Mouse (Mus musculus) kidney, postnatal 0 days (tissue): ENCODE results near the gene Srsf6. TPM values are rescaled to one million over a fixed set of nuclear protein-coding genes. Genes with fewer than 3 reads are reported as not detected.

Experiments
- ATAC-seq: fragments of 200-750 bp; cut with Nextera tagmentation; replicated peaks from 2 replicates; pipeline ENCODE4 v1.8.0; 2017; ENCODE audit warnings: low read depth, moderate number of reproducible peaks, moderate TSS enrichment, moderate library complexity; ENCODE audit not compliant: low FRiP score
- DNase-seq: peaks from one replicate; pipeline ENCODE4 v3.0.0-alpha.2; 2016; ENCODE audit warnings: low spot score
- H3K27ac ChIP-seq: fragments of 300-500 bp; sonication (generic); 2 replicates; pipeline ENCODE4 v1.5.1; 2014; ENCODE audit warnings: mild to moderate bottlenecking
- H3K27me3 ChIP-seq: fragments of 300-500 bp; sonication (generic); 2 replicates; pipeline ENCODE4 v1.6.1; 2014; ENCODE audit warnings: low read length, mixed read lengths; ENCODE audit not compliant: insufficient read depth
- H3K36me3 ChIP-seq: fragments of 300-500 bp; sonication (generic); 2 replicates; pipeline ENCODE4 v1.6.1; 2014; ENCODE audit warnings: low read length, mixed read lengths; ENCODE audit not compliant: insufficient read depth
- H3K4me1 ChIP-seq: fragments of 300-500 bp; sonication (generic); replicated peaks from 2 replicates; pipeline ENCODE4 v1.6.1; 2014; ENCODE audit warnings: antibody characterized with exemption, low read length, mixed read lengths; ENCODE audit not compliant: insufficient read depth
- H3K4me2 ChIP-seq: fragments of 300-500 bp; sonication (generic); 2 replicates; pipeline ENCODE4 v1.6.1; 2014; ENCODE audit warnings: mild to moderate bottlenecking, low read length, moderate library complexity, mixed read lengths
- H3K4me3 ChIP-seq: fragments of 300-500 bp; sonication (generic); replicated peaks from 2 replicates; pipeline ENCODE4 v1.5.1; 2014; ENCODE audit warnings: low read depth, low read length
- H3K9ac ChIP-seq: fragments of 300-500 bp; sonication (generic); 2 replicates; pipeline ENCODE4 v1.6.1; 2014; ENCODE audit warnings: low read depth, low read length
- H3K9me3 ChIP-seq: fragments of 300-500 bp; sonication (generic); replicated peaks from 2 replicates; pipeline ENCODE4 v1.6.1; 2016; ENCODE audit warnings: low read length, inconsistent platforms, mixed read lengths
- CTCF ChIP-seq: IDR thresholded peaks from 2 replicates; pipeline ENCODE4 v1.5.1; 2016; ENCODE audit warnings: antibody characterized with exemption, low read depth, mild to moderate bottlenecking, moderate library complexity
- WGBS: fragments of 180-500 bp; shearing (Covaris S2); extraction: QIAGEN DNeasy Blood & Tissue Kit; methylation state at CpG from one replicate; pipeline ENCODE4 v1.1.7; 2014; 5-methylcytosine and 5-hydroxymethylcytosine counted together
- polyA plus RNA-seq: library from polyadenylated mRNA; unstranded; fragments of >200 nt; fragmentation: Nextera tagmentation; extraction: Ambion mirVana; gene quantifications from 2 replicates; pipeline ENCODE4 v1.2.1, GENCODE M21; 2015

Srsf6 gene
- polyA plus RNA-seq, 1 experiment from 2014 or later: 146 TPM

GRCm38 (mm10) chr2:162973206-162973605 is 41.9 kb downstream of the Srsf6 start:
- Histone ChIP-seq H3K4me3 (no peak overlapping the region), H3K9me3 (no peaks in the 10 kb centered on the region), H3K27ac (no peak overlapping the region), H3K9ac (no peak overlapping the region), H3K4me1 (peaks cover 4% of the 10 kb centered on the region; the same call in 1 of the 2 replicates), H3K27me3 (no peaks in the 10 kb centered on the region), H3K4me2 (no peak overlapping the region), H3K36me3 (no peaks in the 10 kb centered on the region)
- TF ChIP-seq CTCF: no peak
- 67% methylated on average over 5 of the region's 5 CpGs for WGBS
- no peak for ATAC-seq
- no peak for DNase-seq

- Histone ChIP-seq H3K4me3 (no peak overlapping the region), H3K4me1 (peaks cover 4% of the 10 kb centered on the region; the same call in 1 of the 2 replicates), H3K9ac (no peak overlapping the region), H3K27me3 (no peaks in the 10 kb centered on the region), H3K9me3 (no peaks in the 10 kb centered on the region), H3K27ac (no peak overlapping the region), H3K36me3 (no peaks in the 10 kb centered on the region), H3K4me2 (no peak overlapping the region)
- no peak for TF ChIP-seq CTCF
- DNase-seq (peak; percentile 29), ATAC-seq (no peak)
- 18% methylated on average over 11 of the region's 11 CpGs for WGBS
These were observed 42.3 kb downstream of the Srsf6 start for GRCm38 (mm10) chr2:162973637-162974036.

GRCm38 (mm10) chr2:162975157-162975775 is 43.9 kb downstream of the Srsf6 start:
- TF ChIP-seq CTCF: no peak
- Histone ChIP-seq H3K9me3 (no peaks in the 10 kb centered on the region), H3K27me3 (no peaks in the 10 kb centered on the region), H3K9ac (no peak overlapping the region), H3K36me3 (no peaks in the 10 kb centered on the region), H3K27ac (no peak overlapping the region), H3K4me1 (peaks cover 4% of the 10 kb centered on the region; the same call in 1 of the 2 replicates), H3K4me2 (no peak overlapping the region), H3K4me3 (no peak overlapping the region)
- ATAC-seq (no peak), DNase-seq (no peak)
- 78% methylated on average over 11 of the region's 11 CpGs for WGBS

- TF ChIP-seq CTCF: no peak
- no peaks in the 10 kb centered on the region for H3K36me3 ChIP-seq
- no peak overlapping the region for H3K27ac ChIP-seq
- DNase-seq: no peak
- H3K27me3 ChIP-seq: no peaks in the 10 kb centered on the region
- no peak for ATAC-seq
- H3K9ac ChIP-seq: no peak overlapping the region
- WGBS: 61% methylated on average over 4 of the region's 4 CpGs
- H3K4me3 ChIP-seq: no peak overlapping the region
- no peak overlapping the region for H3K4me2 ChIP-seq
- H3K9me3 ChIP-seq: no peaks in the 10 kb centered on the region
- H3K4me1 ChIP-seq: peaks cover 4% of the 10 kb centered on the region; the same call in 1 of the 2 replicates
These were observed 44.7 kb downstream of the Srsf6 start for GRCm38 (mm10) chr2:162976001-162976400.

- Histone ChIP-seq H3K27ac (no peak overlapping the region), H3K9ac (no peak overlapping the region), H3K4me2 (no peak overlapping the region), H3K27me3 (no peaks in the 10 kb centered on the region), H3K4me3 (no peak overlapping the region), H3K4me1 (no peaks in the 10 kb centered on the region), H3K9me3 (no peaks in the 10 kb centered on the region), H3K36me3 (no peaks in the 10 kb centered on the region)
- no peak for TF ChIP-seq CTCF
- DNase-seq (no peak), ATAC-seq (no peak)
- 77% methylated on average over 6 of the region's 6 CpGs for WGBS
These were observed 53.1 kb downstream of the Srsf6 start for GRCm38 (mm10) chr2:162984381-162984780.

- H3K27ac ChIP-seq: peak overlapping the region; percentile 70
- H3K27me3 ChIP-seq: no peaks in the 10 kb centered on the region
- H3K4me2 ChIP-seq: no peak overlapping the region
- WGBS: 47% methylated on average over 3 of the region's 3 CpGs
- peak; percentile 67; the same call in 1 of the 2 replicates for ATAC-seq
- 0 out of 2 replicates have a peak, but pooled peaks have one; percentile 2 for TF ChIP-seq CTCF
- no peak overlapping the region for H3K4me3 ChIP-seq
- H3K36me3 ChIP-seq: no peaks in the 10 kb centered on the region
- no peaks in the 10 kb centered on the region for H3K4me1 ChIP-seq
- H3K9ac ChIP-seq: no peak overlapping the region
- H3K9me3 ChIP-seq: no peaks in the 10 kb centered on the region
- peak; percentile 53 for DNase-seq
These were observed 54.6 kb downstream of the Srsf6 start for GRCm38 (mm10) chr2:162985923-162986322.

Other genes starting within 250 kb of the Srsf6 start
- gene L3mbtl1, start 11.9 kb downstream of the Srsf6 start, polyA plus RNA-seq: 0.09 and 0.12 TPM in 2 replicates
- gene Sgk2, start 55.8 kb downstream of the Srsf6 start, polyA plus RNA-seq: 23.5 and 24.3 TPM in 2 replicates
- 52.3 and 53.5 TPM in 2 replicates for gene Ift52, start 85.8 kb downstream of the Srsf6 start, polyA plus RNA-seq
- gene Mybl2, start 123.2 kb downstream of the Srsf6 start, polyA plus RNA-seq: 8.0 and 10.5 TPM in 2 replicates
- gene Gtsf1l, start 156.3 kb downstream of the Srsf6 start, polyA plus RNA-seq: not detected in 2 replicates